Mouse (Mus musculus): ENCODE data around the gene Banp. TPM values are rescaled to one million over a fixed set of nuclear protein-coding genes. Genes with fewer than 3 reads are reported as not detected.

Gene Banp
- polyA plus RNA-seq, 1 experiment from 2014 or later, result 36.6 TPM

DNA sequence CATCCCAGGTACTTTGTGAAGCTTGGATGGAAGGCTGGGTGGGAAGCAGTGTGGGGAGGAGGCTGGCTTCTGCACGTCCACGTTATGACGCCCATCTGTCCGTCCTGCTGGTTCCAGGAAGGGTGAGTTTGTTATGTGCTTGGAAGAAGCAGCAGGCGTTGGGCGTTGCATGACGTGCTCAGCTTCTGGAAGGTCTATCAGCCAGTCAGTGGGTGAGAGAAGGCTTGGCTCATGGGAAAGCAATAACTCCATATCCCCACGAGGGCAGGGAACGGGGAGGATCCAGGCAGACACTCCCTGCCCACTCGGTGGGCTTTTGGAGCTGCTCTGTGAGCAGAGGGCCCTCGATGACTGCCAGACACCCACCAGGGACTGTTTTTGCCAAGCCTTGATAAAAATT lies 119.7 kb downstream of the Banp start:
- DNase-seq (ENCODE audit: low spot score) (no peak), ATAC-seq (replicated peaks; ENCODE audit: low FRiP score, low TSS enrichment, low read depth) (no peak)
- Histone ChIP-seq H3K4me1 (replicated peaks; ENCODE audit: control insufficient read depth, insufficient read depth, low read length) (no peaks in the 10 kb centered on the region; the same call in 1 of the 2 replicates), H3K9me3 (ENCODE audit: control insufficient read depth, low read length) (no peaks in the 10 kb centered on the region), H3K9ac (ENCODE audit: low read length) (no peak overlapping the region), H3K4me2 (ENCODE audit: low read length) (no peak overlapping the region), H3K36me3 (ENCODE audit: control insufficient read depth, insufficient read depth, low read length) (no peaks in the 10 kb centered on the region), H3K27me3 (replicated peaks; ENCODE audit: control insufficient read depth, insufficient read depth, low read length) (peaks cover 17% of the 10 kb centered on the region), H3K27ac (ENCODE audit: low read depth) (no peak overlapping the region), H3K4me3 (ENCODE audit: low read depth, low read length) (no peak overlapping the region)
- WGBS, result 78% methylated on average over 11 of the region's 11 CpGs

DNA sequence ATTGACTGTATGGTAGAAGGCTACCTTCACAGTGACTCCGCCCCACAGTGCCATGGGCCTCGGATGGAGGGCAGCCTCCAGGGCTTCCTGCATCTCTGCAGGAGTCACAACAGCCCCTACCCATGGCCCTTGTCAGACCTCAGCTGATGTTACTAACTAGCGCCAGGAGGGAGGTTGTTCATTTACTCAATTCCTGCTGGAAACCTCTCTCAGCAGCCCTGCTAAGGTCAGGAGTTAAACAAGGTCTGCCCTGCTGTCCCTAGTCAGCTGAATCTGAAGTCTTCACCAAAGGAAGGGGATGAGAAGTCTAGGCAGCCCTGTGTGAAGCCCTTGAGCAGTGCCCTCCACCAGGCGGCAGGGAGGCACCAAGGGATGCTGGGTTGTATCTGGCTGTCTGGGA lies 121.6 kb downstream of the Banp start:
- 67% methylated on average over 4 of the region's 4 CpGs for WGBS
- Histone ChIP-seq H3K9ac (ENCODE audit: low read length) (no peak overlapping the region), H3K36me3 (ENCODE audit: control insufficient read depth, insufficient read depth, low read length) (no peaks in the 10 kb centered on the region), H3K27ac (ENCODE audit: low read depth) (no peak overlapping the region), H3K4me3 (ENCODE audit: low read depth, low read length) (no peak overlapping the region), H3K27me3 (replicated peaks; ENCODE audit: control insufficient read depth, insufficient read depth, low read length) (peaks cover 17% of the 10 kb centered on the region), H3K4me2 (ENCODE audit: low read length) (no peak overlapping the region), H3K4me1 (replicated peaks; ENCODE audit: control insufficient read depth, insufficient read depth, low read length) (peaks cover 8% of the 10 kb centered on the region), H3K9me3 (ENCODE audit: control insufficient read depth, low read length) (no peaks in the 10 kb centered on the region)
- DNase-seq (ENCODE audit: low spot score), result no peak
- no peak for ATAC-seq (replicated peaks; ENCODE audit: low FRiP score, low TSS enrichment, low read depth)

DNA sequence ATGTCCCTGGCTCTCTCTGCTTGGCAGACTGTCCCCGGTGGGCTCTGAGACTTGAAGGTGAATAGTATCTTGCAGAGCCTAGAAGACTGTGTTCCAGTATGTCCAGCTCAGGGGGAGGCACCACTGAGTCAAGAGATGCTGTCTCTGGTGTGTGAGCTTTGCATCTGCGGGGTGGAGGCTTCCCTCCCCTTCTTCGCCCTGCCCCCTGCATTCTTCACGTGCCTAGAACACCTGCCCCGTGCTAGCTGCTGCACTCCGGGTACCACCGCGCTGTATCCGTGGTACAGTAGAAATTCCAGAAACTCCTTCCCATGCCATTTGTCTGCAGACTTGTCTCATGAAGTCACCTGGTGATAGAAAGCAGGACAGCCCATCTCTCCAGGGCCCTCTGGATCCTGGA lies 124.4 kb downstream of the Banp start:
- peak; percentile 65 for ATAC-seq (replicated peaks; ENCODE audit: low FRiP score, low TSS enrichment, low read depth)
- 33% methylated on average over 9 of the region's 9 CpGs for WGBS
- peaks cover 14% of the 10 kb centered on the region for H3K4me1 ChIP-seq (replicated peaks; ENCODE audit: control insufficient read depth, insufficient read depth, low read length)
- H3K9me3 ChIP-seq (ENCODE audit: control insufficient read depth, low read length), result no peaks in the 10 kb centered on the region
- no peak overlapping the region for H3K9ac ChIP-seq (ENCODE audit: low read length)
- H3K27me3 ChIP-seq (replicated peaks; ENCODE audit: control insufficient read depth, insufficient read depth, low read length), result peaks cover 27% of the 10 kb centered on the region
- H3K4me2 ChIP-seq (ENCODE audit: low read length), result no peak overlapping the region
- DNase-seq (ENCODE audit: low spot score), result no peak
- no peak overlapping the region for H3K4me3 ChIP-seq (ENCODE audit: low read depth, low read length)
- H3K36me3 ChIP-seq (ENCODE audit: control insufficient read depth, insufficient read depth, low read length), result no peaks in the 10 kb centered on the region
- no peak overlapping the region for H3K27ac ChIP-seq (ENCODE audit: low read depth)

DNA sequence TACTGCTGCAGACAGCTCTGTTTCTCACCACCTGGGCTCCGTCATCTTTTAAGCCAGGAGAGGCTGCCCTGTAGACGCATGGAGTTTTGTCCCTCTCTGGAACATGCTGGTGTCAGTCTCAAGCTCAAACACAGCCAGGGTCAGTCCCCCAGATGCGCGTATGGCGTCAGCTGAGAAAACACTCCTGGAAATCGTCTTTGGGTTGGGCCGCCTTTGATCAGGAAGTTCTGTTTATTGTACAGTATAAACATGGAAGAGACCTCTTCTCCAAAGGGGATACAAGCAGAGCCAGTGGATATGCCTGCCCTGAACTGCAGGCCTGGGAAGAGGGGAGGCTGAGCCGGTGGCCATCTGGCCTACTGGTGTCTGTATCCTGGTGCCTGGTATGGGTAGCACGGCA lies 124.9 kb downstream of the Banp start:
- Histone ChIP-seq H3K9ac (ENCODE audit: low read length) (no peak overlapping the region), H3K4me2 (ENCODE audit: low read length) (no peak overlapping the region), H3K36me3 (ENCODE audit: control insufficient read depth, insufficient read depth, low read length) (no peaks in the 10 kb centered on the region), H3K9me3 (ENCODE audit: control insufficient read depth, low read length) (no peaks in the 10 kb centered on the region), H3K27me3 (replicated peaks; ENCODE audit: control insufficient read depth, insufficient read depth, low read length) (peaks cover 27% of the 10 kb centered on the region), H3K27ac (ENCODE audit: low read depth) (no peak overlapping the region), H3K4me1 (replicated peaks; ENCODE audit: control insufficient read depth, insufficient read depth, low read length) (peaks cover 19% of the 10 kb centered on the region), H3K4me3 (ENCODE audit: low read depth, low read length) (no peak overlapping the region)
- WGBS, result 25% methylated on average over 9 of the region's 9 CpGs
- DNase-seq (ENCODE audit: low spot score) (peak; percentile 72), ATAC-seq (replicated peaks; ENCODE audit: low FRiP score, low TSS enrichment, low read depth) (peak; percentile 57)

DNA sequence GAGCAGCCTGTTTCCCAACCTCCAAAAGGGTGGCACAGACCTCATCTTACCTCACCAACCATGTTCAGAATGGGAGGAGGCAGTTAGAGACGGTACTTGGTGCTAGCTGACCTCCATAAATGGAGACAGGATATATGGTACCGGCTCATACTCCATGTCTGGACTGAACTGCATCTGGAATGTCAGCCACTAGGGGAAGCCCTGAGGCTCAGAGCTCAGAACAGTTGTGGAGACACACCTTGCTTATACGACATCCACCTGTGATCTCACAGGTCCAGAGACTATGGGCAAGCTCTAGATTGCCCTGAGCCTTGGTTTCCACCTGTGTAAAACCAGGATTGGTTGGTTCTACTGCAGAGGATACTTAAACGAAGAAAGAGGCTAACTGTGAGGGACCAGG lies 125.4 kb downstream of the Banp start:
- no peak overlapping the region for H3K4me3 ChIP-seq (ENCODE audit: low read depth, low read length)
- 48% methylated on average over 4 of the region's 4 CpGs for WGBS
- H3K27ac ChIP-seq (ENCODE audit: low read depth), result no peak overlapping the region
- peaks cover 21% of the 10 kb centered on the region for H3K27me3 ChIP-seq (replicated peaks; ENCODE audit: control insufficient read depth, insufficient read depth, low read length)
- H3K36me3 ChIP-seq (ENCODE audit: control insufficient read depth, insufficient read depth, low read length), result no peaks in the 10 kb centered on the region
- H3K9ac ChIP-seq (ENCODE audit: low read length), result no peak overlapping the region
- H3K4me2 ChIP-seq (ENCODE audit: low read length), result no peak overlapping the region
- ATAC-seq (replicated peaks; ENCODE audit: low FRiP score, low TSS enrichment, low read depth), result no peak
- DNase-seq (ENCODE audit: low spot score), result no peak
- H3K4me1 ChIP-seq (replicated peaks; ENCODE audit: control insufficient read depth, insufficient read depth, low read length), result peaks cover 24% of the 10 kb centered on the region
- no peaks in the 10 kb centered on the region for H3K9me3 ChIP-seq (ENCODE audit: control insufficient read depth, low read length)

DNA sequence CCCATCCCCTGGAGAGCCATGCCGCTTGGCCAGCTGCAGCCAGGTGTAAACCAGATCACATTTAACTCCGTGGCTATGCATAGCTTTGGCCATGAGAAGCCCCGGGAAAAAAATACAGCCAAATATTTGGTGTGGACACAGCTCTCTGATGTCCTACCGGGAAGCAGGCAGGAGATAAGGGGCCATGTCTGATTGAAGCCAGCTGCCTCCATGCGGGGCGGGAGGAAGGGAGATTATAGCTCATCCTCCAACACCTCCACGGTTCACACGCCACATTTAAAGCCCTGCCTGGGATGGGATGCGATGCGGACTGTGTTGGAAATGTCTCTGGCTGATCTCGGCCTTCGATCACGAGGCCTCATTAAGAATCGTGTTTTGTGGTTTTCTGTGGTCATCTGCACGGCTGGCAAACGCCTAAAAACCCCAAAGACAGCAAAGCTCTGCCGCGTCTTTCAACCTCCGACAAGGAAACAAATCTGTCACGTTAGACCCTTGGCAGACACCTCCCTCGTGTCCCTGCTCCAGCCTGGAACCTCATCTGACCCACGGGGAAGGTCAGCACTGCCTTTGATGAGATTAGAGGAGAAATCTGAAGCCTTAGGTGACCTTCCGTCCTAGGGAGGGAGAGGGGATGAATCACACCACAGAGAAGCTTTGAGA lies 126.8 kb downstream of the Banp start:
- no peaks in the 10 kb centered on the region for H3K9me3 ChIP-seq (ENCODE audit: control insufficient read depth, low read length)
- 25% methylated on average over 23 of the region's 23 CpGs for WGBS
- H3K36me3 ChIP-seq (ENCODE audit: control insufficient read depth, insufficient read depth, low read length), result no peaks in the 10 kb centered on the region
- H3K4me2 ChIP-seq (ENCODE audit: low read length), result no peak overlapping the region
- ATAC-seq (replicated peaks; ENCODE audit: low FRiP score, low TSS enrichment, low read depth), result no peak
- H3K27ac ChIP-seq (ENCODE audit: low read depth), result no peak overlapping the region
- DNase-seq (ENCODE audit: low spot score), result no peak
- no peak overlapping the region for H3K9ac ChIP-seq (ENCODE audit: low read length)
- H3K4me1 ChIP-seq (replicated peaks; ENCODE audit: control insufficient read depth, insufficient read depth, low read length), result peaks cover 33% of the 10 kb centered on the region
- H3K4me3 ChIP-seq (ENCODE audit: low read depth, low read length), result no peak overlapping the region
- peaks cover 10% of the 10 kb centered on the region; the same call in 1 of the 2 replicates for H3K27me3 ChIP-seq (replicated peaks; ENCODE audit: control insufficient read depth, insufficient read depth, low read length)

DNA sequence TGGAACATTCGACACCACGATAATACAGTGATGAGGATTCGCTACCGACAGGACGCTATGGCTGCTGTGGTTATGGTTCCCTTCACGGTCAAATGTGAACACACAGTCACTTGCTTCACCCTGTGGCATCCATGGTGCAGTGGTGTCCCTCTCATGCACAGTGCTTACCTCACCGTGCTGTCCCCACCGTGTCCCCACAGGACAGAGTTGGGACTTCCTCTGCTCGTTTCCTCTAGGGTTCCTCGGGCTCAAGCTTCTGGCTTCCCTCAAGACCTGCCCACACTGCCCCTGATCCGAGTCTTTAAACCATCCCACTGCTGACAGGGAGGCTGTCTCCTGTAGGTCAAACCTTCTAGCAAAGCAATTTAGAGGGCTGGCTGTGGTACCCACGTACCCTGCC lies 128.8 kb downstream of the Banp start:
- no peak overlapping the region for H3K4me2 ChIP-seq (ENCODE audit: low read length)
- no peak overlapping the region for H3K9ac ChIP-seq (ENCODE audit: low read length)
- no peak for ATAC-seq (replicated peaks; ENCODE audit: low FRiP score, low TSS enrichment, low read depth)
- WGBS, result 80% methylated on average over 12 of the region's 12 CpGs
- H3K27ac ChIP-seq (ENCODE audit: low read depth), result no peak overlapping the region
- peaks cover 33% of the 10 kb centered on the region for H3K4me1 ChIP-seq (replicated peaks; ENCODE audit: control insufficient read depth, insufficient read depth, low read length)
- no peak for DNase-seq (ENCODE audit: low spot score)
- peaks cover 10% of the 10 kb centered on the region; the same call in 1 of the 2 replicates for H3K27me3 ChIP-seq (replicated peaks; ENCODE audit: control insufficient read depth, insufficient read depth, low read length)
- no peaks in the 10 kb centered on the region for H3K9me3 ChIP-seq (ENCODE audit: control insufficient read depth, low read length)
- H3K4me3 ChIP-seq (ENCODE audit: low read depth, low read length), result no peak overlapping the region
- no peaks in the 10 kb centered on the region for H3K36me3 ChIP-seq (ENCODE audit: control insufficient read depth, insufficient read depth, low read length)

Small RNA genes within 50 kb of the gene (microRNA-seq; reads per million reads assigned to microRNA genes)
- 0.34 reads per million for gene Mir7237

Other genes starting within 250 kb of the Banp start
- 4.4 and 4.6 TPM in 2 replicates for gene Jph3, start 220.1 kb upstream of the Banp start, polyA plus RNA-seq (2014; fragmentation: Nextera tagmentation; extraction: Ambion mirVana)
- gene Klhdc4, start 120.2 kb upstream of the Banp start, polyA plus RNA-seq (2014; fragmentation: Nextera tagmentation; extraction: Ambion mirVana), result 43.7 and 45.3 TPM in 2 replicates
- 19.8 and 26.4 TPM in 2 replicates for gene Slc7a5, start 42.1 kb upstream of the Banp start, polyA plus RNA-seq (2014; fragmentation: Nextera tagmentation; extraction: Ambion mirVana)
- gene Car5a, start 4.8 kb upstream of the Banp start, polyA plus RNA-seq (2014; fragmentation: Nextera tagmentation; extraction: Ambion mirVana), result not detected in 2 replicates

Measured in intestine, embryonic 14.5 days (tissue).